Mouse (Mus musculus) 3134 (cell line): ENCODE measurements around the gene Ms4a4c.
"Not testable (repeated sequence)": the region's sequence is repeated elsewhere in the genome, so short reads cannot be mapped to it uniquely, and the experiment has no call there.

Experiments
- DNase-seq: peaks from one replicate; pipeline ENCODE4 v3.0.0-alpha.2; 2011; ENCODE audit warnings: low spot score; ENCODE audit not compliant: insufficient read length; ENCODE audit errors: extremely low read depth

Gene Ms4a4c

GRCm38 (mm10) chr19:11404527-11404926 is at the start of gene Ms4a4c:
Gene Ms4a4c (plus strand): TSS chr19:11404770.
- no peak for DNase-seq

GRCm38 (mm10) chr19:11355730-11356129 is 48.8 kb upstream of the Ms4a4c start:
- DNase-seq = no peak

- DNase-seq = no peak
Measured at GRCm38 (mm10) chr19:11360106-11360505, 44.5 kb upstream of the Ms4a4c start.

- DNase-seq = no peak
Measured at GRCm38 (mm10) chr19:11362002-11362401, 42.6 kb upstream of the Ms4a4c start.

GRCm38 (mm10) chr19:11368310-11368709 is 36.3 kb upstream of the Ms4a4c start:
- DNase-seq = no peak

- no peak for DNase-seq
Measured at GRCm38 (mm10) chr19:11371181-11371580, 33.4 kb upstream of the Ms4a4c start.

GRCm38 (mm10) chr19:11375273-11375672 is 29.3 kb upstream of the Ms4a4c start, which contains the start of gene Ms4a4a:
Gene Ms4a4a (plus strand): TSS chr19:11375523.
- no peak for DNase-seq

GRCm38 (mm10) chr19:11376399-11376798 is 28.2 kb upstream of the Ms4a4c start:
- no peak for DNase-seq

- no peak for DNase-seq
Measured at GRCm38 (mm10) chr19:11387109-11387508, 17.5 kb upstream of the Ms4a4c start.

GRCm38 (mm10) chr19:11387685-11388084 is 16.9 kb upstream of the Ms4a4c start:
- no peak for DNase-seq

- DNase-seq = no peak
Measured at GRCm38 (mm10) chr19:11388949-11389348, 15.6 kb upstream of the Ms4a4c start.

GRCm38 (mm10) chr19:11395769-11396168 is 8.8 kb upstream of the Ms4a4c start:
- DNase-seq = no peak

GRCm38 (mm10) chr19:11407428-11407827 is 2.9 kb downstream of the Ms4a4c start:
- DNase-seq = no peak

- no peak for DNase-seq
Measured at GRCm38 (mm10) chr19:11408591-11408990, 4.0 kb downstream of the Ms4a4c start.

- no peak for DNase-seq
Measured at GRCm38 (mm10) chr19:11411640-11412039, 7.1 kb downstream of the Ms4a4c start.

GRCm38 (mm10) chr19:11414084-11414483 is 9.5 kb downstream of the Ms4a4c start:
- no peak for DNase-seq

- DNase-seq = no peak
Measured at GRCm38 (mm10) chr19:11415581-11415980, 11.0 kb downstream of the Ms4a4c start.

GRCm38 (mm10) chr19:11418865-11419264 is 14.3 kb downstream of the Ms4a4c start:
- DNase-seq = not testable (repeated sequence)

GRCm38 (mm10) chr19:11431209-11431608 is 26.6 kb downstream of the Ms4a4c start:
- DNase-seq = not testable (repeated sequence)

GRCm38 (mm10) chr19:11435058-11435834 is 30.7 kb downstream of the Ms4a4c start:
- no peak for DNase-seq

- DNase-seq = no peak
Measured at GRCm38 (mm10) chr19:11443338-11443737, 38.8 kb downstream of the Ms4a4c start, which contains the start of gene Ms4a4b. Gene Ms4a4b (plus strand): TSS chr19:11443553.

GRCm38 (mm10) chr19:11443964-11444363 is 39.4 kb downstream of the Ms4a4c start:
- DNase-seq = no peak
